Mouse (Mus musculus) testis, adult 2 months (tissue): Measurements from ENCODE around the gene Lrrc10b.

Source experiments
- CTCF ChIP-seq: fragments of 200-500 bp; IDR thresholded peaks from 2 replicates; pipeline ENCODE4 v1.5.1; 2012; ENCODE audit warnings: low read depth, mild to moderate bottlenecking, inconsistent platforms, low read length, moderate library complexity; ENCODE audit not compliant: control insufficient read depth, insufficient read depth, insufficient replicate concordance
- POLR2A ChIP-seq: fragments of 200-500 bp; IDR thresholded peaks from 2 replicates; pipeline ENCODE4 v1.6.1; 2012; ENCODE audit warnings: low read depth, mild to moderate bottlenecking, inconsistent platforms, low read length, moderate library complexity; ENCODE audit not compliant: control insufficient read depth

GRCm38 (mm10) chr19:10486264-10486738 is 29.0 kb upstream of the Lrrc10b start:
- TF ChIP-seq POLR2A, result no peak
- peak; percentile 77 for TF ChIP-seq CTCF
